Mouse (Mus musculus) B cell, adult 67 days (primary cell): ENCODE measurements around the gene Itgax. TPM values are rescaled to one million over a fixed set of nuclear protein-coding genes. Genes with fewer than 3 reads are reported as not detected.

Experiments
- total RNA-seq, 2 experiments: library from RNA; stranded (reverse); gene quantifications; 4 replicates each; pipeline ENCODE4 v1.2.4; 2023

Itgax gene
- total RNA-seq, result 1 to 10 TPM in 1 of 2 experiments, under 1 TPM in 1; 0.53 to 1.3 TPM

GRCm38 (mm10) chr7:128128741-128129720 lies at the start of gene Itgax:
Gene Itgax (plus strand): TSS chr7:128129547.

GRCm38 (mm10) chr7:128154076-128154475 lies 24.7 kb downstream of the Itgax start, which contains the start of gene Itgad:
Gene Itgad (plus strand): TSS chr7:128154376.

Other genes starting within 250 kb of the Itgax start
- under 1 TPM in 1 of 2 experiments, not detected in 1; 0.49 TPM for gene Prss53, start 238.6 kb upstream of the Itgax start, total RNA-seq
- gene Gm21974, start 234.1 kb upstream of the Itgax start, total RNA-seq, result under 1 TPM in 1 of 2 experiments, not detected in 1; 0.83 TPM
- gene Vkorc1, start 233.9 kb upstream of the Itgax start, total RNA-seq, result 10 to 100 TPM; 13.7 to 19.4 TPM
- 10 to 100 TPM; 29.3 to 35.7 TPM for gene Bckdk, start 225.5 kb upstream of the Itgax start, total RNA-seq
- gene Kat8, start 217.0 kb upstream of the Itgax start, total RNA-seq, result 10 to 100 TPM; 51.0 to 58.3 TPM
- not detected for gene Prss8, start 199.4 kb upstream of the Itgax start, total RNA-seq
- gene Prss36, start 182.8 kb upstream of the Itgax start, total RNA-seq, result 1 to 10 TPM; 1.7 to 3.1 TPM
- 100 to 1,000 TPM; 721 to 839 TPM for gene Fus, start 162.1 kb upstream of the Itgax start, total RNA-seq
- gene Pycard, start 135.7 kb upstream of the Itgax start, total RNA-seq, result 10 to 100 TPM; 21.7 to 25.7 TPM
- gene Trim72, start 125.6 kb upstream of the Itgax start, total RNA-seq, result 1 to 10 TPM; 1.0 to 1.3 TPM
- gene Itgam, start 66.9 kb upstream of the Itgax start, total RNA-seq, result 1 to 10 TPM; 1.7 to 1.8 TPM
- not detected for gene Gm49368, start 66.9 kb upstream of the Itgax start, total RNA-seq
- 1 to 10 TPM; 1.2 to 3.3 TPM for gene Itgad, start 24.8 kb downstream of the Itgax start, total RNA-seq
- gene Cox6a2, start 76.8 kb downstream of the Itgax start, total RNA-seq, result not detected
- 10 to 100 TPM; 26.4 to 27.3 TPM for gene Armc5, start 107.8 kb downstream of the Itgax start, total RNA-seq
- gene 9130023H24Rik, start 108.5 kb downstream of the Itgax start, total RNA-seq, result 1 to 10 TPM; 3.9 to 6.1 TPM
- gene Tgfb1i1, start 117.3 kb downstream of the Itgax start, total RNA-seq, result 1 to 10 TPM; 2.5 to 5.9 TPM
- gene Slc5a2, start 136.1 kb downstream of the Itgax start, total RNA-seq, result not detected
- gene BC017158, start 168.6 kb downstream of the Itgax start, total RNA-seq, result 10 to 100 TPM; 27.8 to 28.5 TPM